Mouse (Mus musculus) liver (tissue): ENCODE measurements around the gene Dynll2.
"Not testable (repeated sequence)": the region's sequence is repeated elsewhere in the genome, so short reads cannot be mapped to it uniquely, and the experiment has no call there.

Experiments used
- DNase-seq: peaks from one replicate; pipeline ENCODE4 v3.0.0-alpha.2; 2020; ENCODE audit warnings: mixed read lengths

The Dynll2 gene

GRCm38 (mm10) chr11:87986141-87986741 lies 1.1 kb downstream of the Dynll2 start:
- DNase-seq: peak; percentile 83

GRCm38 (mm10) chr11:87985643-87986042 lies 1.7 kb downstream of the Dynll2 start:
- DNase-seq: no peak

GRCm38 (mm10) chr11:87984571-87984970 lies 2.8 kb downstream of the Dynll2 start:
- no peak for DNase-seq

GRCm38 (mm10) chr11:87978905-87979304 lies 8.4 kb downstream of the Dynll2 start:
- no peak for DNase-seq

- not testable (repeated sequence) for DNase-seq
Measured at GRCm38 (mm10) chr11:87977021-87977420, 10.3 kb downstream of the Dynll2 start.

GRCm38 (mm10) chr11:87974477-87975181 lies 12.7 kb downstream of the Dynll2 start:
- DNase-seq: peak; percentile 49

- no peak for DNase-seq
Measured at GRCm38 (mm10) chr11:87973559-87974305, 13.6 kb downstream of the Dynll2 start.

GRCm38 (mm10) chr11:87972829-87973228 lies 14.5 kb downstream of the Dynll2 start:
- DNase-seq: no peak

- peak; percentile 46 for DNase-seq
Measured at GRCm38 (mm10) chr11:87968356-87969122, 18.8 kb downstream of the Dynll2 start.

- peak; percentile 82 for DNase-seq
Measured at GRCm38 (mm10) chr11:87967692-87968289, 19.5 kb downstream of the Dynll2 start.

GRCm38 (mm10) chr11:87966214-87966613 lies 21.1 kb downstream of the Dynll2 start:
- DNase-seq: peak; percentile 10

- no peak for DNase-seq
Measured at GRCm38 (mm10) chr11:87965293-87965692, 22.0 kb downstream of the Dynll2 start.

GRCm38 (mm10) chr11:87957066-87957465 lies 30.3 kb downstream of the Dynll2 start:
- DNase-seq: peak; percentile 35

GRCm38 (mm10) chr11:87955144-87955543 lies 32.2 kb downstream of the Dynll2 start:
- no peak for DNase-seq

- DNase-seq: no peak
Measured at GRCm38 (mm10) chr11:87949990-87950389, 37.3 kb downstream of the Dynll2 start.

GRCm38 (mm10) chr11:87935467-87935866 lies 51.9 kb downstream of the Dynll2 start:
- no peak for DNase-seq

GRCm38 (mm10) chr11:87933731-87934130 lies 53.6 kb downstream of the Dynll2 start:
- no peak for DNase-seq

GRCm38 (mm10) chr11:87930348-87930747 lies 57.0 kb downstream of the Dynll2 start:
- DNase-seq: no peak
